Mouse (Mus musculus) kidney, postnatal 0 days (tissue): ENCODE results near the gene Mylk. TPM values are rescaled to one million over a fixed set of nuclear protein-coding genes. Genes with fewer than 3 reads are reported as not detected.

Experiments
- ATAC-seq: fragments of 200-750 bp; cut with Nextera tagmentation; replicated peaks from 2 replicates; pipeline ENCODE4 v1.8.0; 2017; ENCODE audit warnings: low read depth, moderate number of reproducible peaks, moderate TSS enrichment, moderate library complexity; ENCODE audit not compliant: low FRiP score
- DNase-seq: peaks from one replicate; pipeline ENCODE4 v3.0.0-alpha.2; 2016; ENCODE audit warnings: low spot score
- H3K27ac ChIP-seq: fragments of 300-500 bp; sonication (generic); 2 replicates; pipeline ENCODE4 v1.5.1; 2014; ENCODE audit warnings: mild to moderate bottlenecking
- H3K27me3 ChIP-seq: fragments of 300-500 bp; sonication (generic); 2 replicates; pipeline ENCODE4 v1.6.1; 2014; ENCODE audit warnings: low read length, mixed read lengths; ENCODE audit not compliant: insufficient read depth
- H3K36me3 ChIP-seq: fragments of 300-500 bp; sonication (generic); 2 replicates; pipeline ENCODE4 v1.6.1; 2014; ENCODE audit warnings: low read length, mixed read lengths; ENCODE audit not compliant: insufficient read depth
- H3K4me1 ChIP-seq: fragments of 300-500 bp; sonication (generic); replicated peaks from 2 replicates; pipeline ENCODE4 v1.6.1; 2014; ENCODE audit warnings: antibody characterized with exemption, low read length, mixed read lengths; ENCODE audit not compliant: insufficient read depth
- H3K4me2 ChIP-seq: fragments of 300-500 bp; sonication (generic); 2 replicates; pipeline ENCODE4 v1.6.1; 2014; ENCODE audit warnings: mild to moderate bottlenecking, low read length, moderate library complexity, mixed read lengths
- H3K4me3 ChIP-seq: fragments of 300-500 bp; sonication (generic); replicated peaks from 2 replicates; pipeline ENCODE4 v1.5.1; 2014; ENCODE audit warnings: low read depth, low read length
- H3K9ac ChIP-seq: fragments of 300-500 bp; sonication (generic); 2 replicates; pipeline ENCODE4 v1.6.1; 2014; ENCODE audit warnings: low read depth, low read length
- H3K9me3 ChIP-seq: fragments of 300-500 bp; sonication (generic); replicated peaks from 2 replicates; pipeline ENCODE4 v1.6.1; 2016; ENCODE audit warnings: low read length, inconsistent platforms, mixed read lengths
- CTCF ChIP-seq: IDR thresholded peaks from 2 replicates; pipeline ENCODE4 v1.5.1; 2016; ENCODE audit warnings: antibody characterized with exemption, low read depth, mild to moderate bottlenecking, moderate library complexity
- WGBS: fragments of 180-500 bp; shearing (Covaris S2); extraction: QIAGEN DNeasy Blood & Tissue Kit; methylation state at CpG from one replicate; pipeline ENCODE4 v1.1.7; 2014; 5-methylcytosine and 5-hydroxymethylcytosine counted together
- polyA plus RNA-seq: library from polyadenylated mRNA; unstranded; fragments of >200 nt; fragmentation: Nextera tagmentation; extraction: Ambion mirVana; gene quantifications from 2 replicates; pipeline ENCODE4 v1.2.1, GENCODE M21; 2015

Mylk gene
- polyA plus RNA-seq, 1 experiment from 2014 or later, result 68.5 TPM

DNA sequence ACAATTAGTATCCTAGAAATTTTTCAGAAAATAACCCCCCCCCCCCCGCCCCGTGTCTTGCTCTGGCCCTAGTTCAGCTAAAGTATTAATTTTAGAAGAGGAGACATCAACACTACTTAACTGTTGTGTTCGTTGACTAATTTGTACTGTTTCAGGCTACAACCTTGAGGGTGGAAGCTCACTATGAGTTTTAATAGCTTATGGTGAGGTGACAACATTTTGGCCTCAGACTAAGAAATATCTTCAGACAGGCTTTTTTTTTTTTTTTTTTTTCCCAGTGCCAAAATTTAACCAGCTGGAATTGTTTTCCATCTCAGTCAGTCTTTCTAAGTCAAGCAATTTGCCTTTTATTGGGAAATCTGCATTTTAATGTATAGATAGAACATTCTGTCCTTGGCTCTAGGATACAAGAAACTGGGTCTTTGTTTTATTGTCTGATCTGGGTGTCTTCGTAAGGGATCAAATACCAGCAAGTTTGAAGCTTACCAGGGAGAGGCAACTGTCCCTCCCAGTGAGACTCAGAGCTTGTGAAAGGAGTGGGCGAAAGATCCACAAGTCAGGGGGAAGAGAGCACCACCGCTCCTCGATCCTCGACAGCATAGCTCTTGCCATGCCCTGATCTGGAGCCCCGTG lies 19.1 kb downstream of the Mylk start:
- 87% methylated on average over 9 of the region's 9 CpGs for WGBS
- ATAC-seq, result no peak
- H3K27me3 ChIP-seq, result no peaks in the 10 kb centered on the region

DNA sequence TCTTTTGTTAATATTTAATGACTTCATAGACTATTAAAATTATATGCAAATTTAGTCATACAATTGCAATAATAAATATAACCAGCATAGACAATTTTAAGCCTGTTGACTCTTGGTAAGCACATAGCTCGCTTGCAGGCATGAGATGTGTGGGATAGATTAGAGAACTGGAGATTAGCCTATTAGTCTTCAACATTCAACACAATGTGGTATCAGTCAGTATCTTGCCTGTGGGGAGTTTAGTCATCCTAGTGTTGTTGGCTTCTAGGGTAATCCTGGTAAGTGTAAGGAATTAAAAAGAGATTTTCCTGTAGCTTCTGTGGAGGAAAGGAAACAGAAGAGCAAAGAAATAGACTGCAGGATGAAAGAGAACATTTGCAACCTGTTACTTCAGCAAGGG lies 20.7 kb downstream of the Mylk start:
- Histone ChIP-seq H3K9ac (no peak overlapping the region), H3K4me2 (no peak overlapping the region), H3K9me3 (no peaks in the 10 kb centered on the region), H3K36me3 (no peaks in the 10 kb centered on the region), H3K27ac (no peak overlapping the region), H3K4me1 (no peaks in the 10 kb centered on the region), H3K27me3 (no peaks in the 10 kb centered on the region), H3K4me3 (no peak overlapping the region)
- no peak for TF ChIP-seq CTCF
- DNase-seq, result no peak
- no peak for ATAC-seq
- WGBS, result 75% methylated on average over 1 of the region's 1 CpGs

More for the DNA sequence above, 19.1 kb downstream of the Mylk start:
- Histone ChIP-seq H3K4me1 (no peaks in the 10 kb centered on the region), H3K9ac (no peak overlapping the region), H3K4me2 (no peak overlapping the region), H3K27ac (no peak overlapping the region), H3K36me3 (no peaks in the 10 kb centered on the region), H3K9me3 (no peaks in the 10 kb centered on the region), H3K4me3 (no peak overlapping the region)
- no peak for TF ChIP-seq CTCF
- no peak for DNase-seq

DNA sequence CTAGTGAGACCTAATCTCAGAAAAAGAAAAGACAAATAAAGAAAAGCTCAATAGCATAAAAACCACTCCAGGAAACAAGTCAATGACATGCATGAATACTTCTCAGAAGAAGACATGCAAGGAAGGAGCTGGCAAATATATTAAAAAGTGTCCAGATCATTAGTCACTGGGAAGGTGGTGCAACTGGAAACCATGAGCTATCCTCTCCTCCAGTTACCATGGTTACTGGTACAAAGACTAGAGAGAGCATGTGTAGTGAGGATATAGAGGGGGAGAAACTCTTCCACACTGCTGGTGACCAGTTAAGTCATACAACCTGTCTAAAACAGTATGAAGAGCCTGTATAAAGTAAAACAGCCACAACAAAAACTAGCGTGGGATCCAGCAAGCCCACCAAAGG lies 21.2 kb downstream of the Mylk start:
- no peaks in the 10 kb centered on the region for H3K27me3 ChIP-seq
- WGBS, result 76% methylated on average over 1 of the region's 1 CpGs
- no peak for TF ChIP-seq CTCF
- no peak overlapping the region for H3K9ac ChIP-seq
- no peaks in the 10 kb centered on the region for H3K36me3 ChIP-seq
- peak; percentile 47 for DNase-seq
- no peak overlapping the region for H3K27ac ChIP-seq
- H3K4me1 ChIP-seq, result no peaks in the 10 kb centered on the region
- H3K9me3 ChIP-seq, result no peaks in the 10 kb centered on the region
- no peak for ATAC-seq
- no peak overlapping the region for H3K4me2 ChIP-seq
- no peak overlapping the region for H3K4me3 ChIP-seq

- 94% methylated on average over 2 of the region's 2 CpGs for WGBS
These were observed 22.4 kb downstream of the Mylk start for GRCm38 (mm10) chr16:34767443-34767842.

GRCm38 (mm10) chr16:34768436-34768835 lies 23.4 kb downstream of the Mylk start:
- DNase-seq, result no peak
- no peak for TF ChIP-seq CTCF
- Histone ChIP-seq H3K27ac (no peak overlapping the region), H3K9ac (no peak overlapping the region), H3K4me1 (no peaks in the 10 kb centered on the region), H3K9me3 (no peaks in the 10 kb centered on the region), H3K27me3 (no peaks in the 10 kb centered on the region), H3K36me3 (no peaks in the 10 kb centered on the region), H3K4me2 (no peak overlapping the region), H3K4me3 (no peak overlapping the region)
- 73% methylated on average over 4 of the region's 4 CpGs for WGBS
- ATAC-seq, result no peak

More at GRCm38 (mm10) chr16:34767443-34767842, 22.4 kb downstream of the Mylk start:
- H3K36me3 ChIP-seq, result no peaks in the 10 kb centered on the region
- no peak overlapping the region for H3K4me2 ChIP-seq
- no peak for TF ChIP-seq CTCF
- ATAC-seq (no peak), DNase-seq (no peak)
- no peak overlapping the region for H3K4me3 ChIP-seq
- no peak overlapping the region for H3K9ac ChIP-seq
- H3K4me1 ChIP-seq, result no peaks in the 10 kb centered on the region
- no peaks in the 10 kb centered on the region for H3K27me3 ChIP-seq
- H3K9me3 ChIP-seq, result no peaks in the 10 kb centered on the region
- no peak overlapping the region for H3K27ac ChIP-seq

GRCm38 (mm10) chr16:34770127-34770526 lies 25.1 kb downstream of the Mylk start:
- Histone ChIP-seq H3K27me3 (no peaks in the 10 kb centered on the region), H3K4me3 (no peak overlapping the region), H3K27ac (no peak overlapping the region), H3K36me3 (no peaks in the 10 kb centered on the region), H3K4me2 (no peak overlapping the region), H3K4me1 (no peaks in the 10 kb centered on the region), H3K9ac (no peak overlapping the region), H3K9me3 (no peaks in the 10 kb centered on the region)
- 90% methylated on average over 4 of the region's 4 CpGs for WGBS
- no peak for ATAC-seq
- TF ChIP-seq CTCF, result no peak
- no peak for DNase-seq
